Mouse (Mus musculus) MEL (cell line): ENCODE results near the gene Vegfb.

Source experiments
- ELF1 ChIP-seq: IDR thresholded peaks from 2 replicates; pipeline ENCODE4 v1.6.1; 2014; ENCODE audit warnings: low read depth, mild to moderate bottlenecking, inconsistent platforms, low read length, improper control_type of control experiment, moderate library complexity
- POLR2A ChIP-seq, 2 experiments: IDR thresholded peaks; 2 replicates each; pipeline ENCODE4 v1.6.1; 2011 to 2012; ENCODE audit warnings: low read length in 2 of 2, mild to moderate bottlenecking in 2 of 2, control low read depth in 1 of 2, improper control_type of control experiment in 1 of 2, low read depth in 1 of 2, moderate library complexity in 1 of 2; ENCODE audit not compliant: control insufficient read depth in 1 of 2, insufficient read depth in 1 of 2, poor library complexity in 1 of 2

DNA sequence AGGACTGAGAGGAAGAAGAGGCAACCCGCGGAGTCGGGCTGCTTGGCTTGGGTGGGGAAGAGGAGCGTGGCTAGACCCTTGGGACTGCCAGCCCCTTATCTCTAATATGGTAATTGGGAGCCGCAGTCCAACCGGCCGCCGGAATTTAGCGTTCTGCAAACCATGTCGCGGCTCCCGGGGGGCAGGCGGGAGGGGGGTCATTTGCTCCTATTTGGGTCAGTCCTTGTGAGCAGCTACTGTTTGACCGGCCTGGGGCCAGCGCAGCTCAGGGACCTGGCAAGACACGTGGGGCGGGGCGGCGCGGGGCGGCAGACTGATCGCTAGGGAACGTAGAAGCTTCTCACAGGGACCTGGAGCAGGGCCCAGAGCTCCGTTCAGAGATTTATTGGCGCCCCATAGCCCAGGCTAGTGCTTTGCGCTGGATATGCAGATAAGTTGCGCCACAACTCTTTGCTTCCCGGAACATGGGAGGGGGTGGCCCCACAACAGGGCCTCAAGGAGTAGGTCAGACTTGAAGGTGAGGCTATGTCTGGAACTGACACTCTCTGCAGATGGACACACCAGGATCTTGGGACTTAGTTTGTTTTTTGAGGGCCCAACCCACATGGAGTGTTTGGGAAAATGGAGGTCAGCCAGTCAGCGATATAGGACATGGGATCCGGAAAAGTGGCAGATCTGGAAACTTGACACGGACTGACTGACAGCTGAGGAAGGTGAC is 35.3 kb downstream of the Vegfb start:
- peak in 1 of 2 experiments; percentile 19; a peak in 1 of 4 replicates for TF ChIP-seq POLR2A (IDR thresholded peaks at IDR 0.05; ENCODE audit: control insufficient read depth in 1 of 2, insufficient read depth in 1 of 2, low read depth in 1 of 2, low read length in 2 of 2, poor library complexity in 1 of 2)
- TF ChIP-seq ELF1, result no peak
